Mouse (Mus musculus): ENCODE data around the gene Inf2. TPM values are rescaled to one million over a fixed set of nuclear protein-coding genes. Genes with fewer than 3 reads are reported as not detected.

Inf2 gene
- polyA plus RNA-seq, 2 experiments, result 2.0 to 6.2 TPM

DNA sequence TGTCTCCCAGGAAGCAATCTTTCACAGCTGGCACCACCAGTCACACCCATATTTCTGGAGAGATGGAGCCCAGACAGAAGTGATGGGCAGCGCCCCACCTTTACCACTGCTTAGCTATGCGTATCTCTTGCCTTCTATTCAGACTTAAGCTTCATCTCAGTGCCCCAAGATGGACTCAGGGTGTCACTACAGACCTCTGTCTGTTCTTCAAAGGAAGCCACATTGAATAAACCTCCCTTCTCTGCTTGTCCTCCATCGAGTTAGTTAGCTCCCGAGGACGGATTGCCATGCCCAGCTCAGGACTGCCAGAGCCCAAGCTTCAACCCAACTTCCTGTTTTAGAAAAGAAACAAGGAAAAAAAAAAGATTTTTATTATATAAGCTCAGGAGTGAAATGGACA is 26.1 kb upstream of the Inf2 start:
- no peaks in the 10 kb centered on the region for H3K27me3 ChIP-seq (ENCODE audit: control insufficient read depth, insufficient read depth, low read length)
- DNase-seq (ENCODE audit: low read depth in 3 of 3, low spot score in 3 of 3), result no peak
- no peak overlapping the region for H3K4me3 ChIP-seq (ENCODE audit: insufficient read depth in 1 of 2, low read depth in 2 of 2, low read length in 2 of 2)
- no peaks in the 10 kb centered on the region for H3K9me3 ChIP-seq (ENCODE audit: control insufficient read depth, low read length)
- H3K4me2 ChIP-seq (ENCODE audit: low read depth), result no peak overlapping the region
- ATAC-seq (ENCODE audit: insufficient read depth), result no peak
- H3K27ac ChIP-seq, result no peak overlapping the region
- no peak overlapping the region for H3K9ac ChIP-seq (replicated peaks)
- WGBS (ENCODE audit: insufficient replicate concordance), result 43% methylated on average over 5 of the region's 5 CpGs
- no peaks in the 10 kb centered on the region; a peak in 1 of 4 replicates for H3K4me1 ChIP-seq (replicated peaks; ENCODE audit: control insufficient read depth in 2 of 2, insufficient read depth in 2 of 2, low read length in 1 of 2)
- TF ChIP-seq CTCF (IDR thresholded peaks at IDR 0.05; ENCODE audit: low read depth), result no peak
- no peak for TF ChIP-seq EP300 (IDR thresholded peaks at IDR 0.05; ENCODE audit: low read depth)
- H3K36me3 ChIP-seq (replicated peaks; ENCODE audit: control insufficient read depth, insufficient read depth, low read depth), result no peaks in the 10 kb centered on the region

DNA sequence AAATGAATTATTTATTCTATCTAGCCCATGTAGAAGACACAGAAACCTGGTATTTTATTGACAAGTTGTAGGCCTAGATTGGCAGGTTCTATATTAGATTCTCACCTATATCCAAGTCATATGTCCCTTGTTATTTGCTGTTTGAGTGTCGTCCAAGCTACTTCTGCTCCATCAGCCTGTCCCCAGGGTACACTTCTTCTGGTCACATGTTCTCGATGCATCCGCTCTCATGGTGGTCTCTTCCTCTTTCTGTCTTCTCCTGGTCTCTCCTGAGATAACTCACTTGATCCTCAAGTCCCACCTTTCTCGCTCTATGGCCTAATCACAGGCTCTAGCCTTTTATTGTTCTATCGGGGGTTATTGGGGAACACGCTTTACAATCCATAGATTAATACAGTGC is 25.6 kb upstream of the Inf2 start:
- Histone ChIP-seq H3K36me3 (replicated peaks; ENCODE audit: control insufficient read depth, insufficient read depth, low read depth) (no peaks in the 10 kb centered on the region), H3K27me3 (ENCODE audit: control insufficient read depth, insufficient read depth, low read length) (no peaks in the 10 kb centered on the region), H3K9me3 (ENCODE audit: control insufficient read depth, low read length) (no peaks in the 10 kb centered on the region), H3K4me2 (ENCODE audit: low read depth) (no peak overlapping the region), H3K4me1 (replicated peaks; ENCODE audit: control insufficient read depth in 2 of 2, insufficient read depth in 2 of 2, low read length in 1 of 2) (no peaks in the 10 kb centered on the region; a peak in 1 of 4 replicates), H3K9ac (replicated peaks) (no peak overlapping the region), H3K27ac (no peak overlapping the region), H3K4me3 (ENCODE audit: insufficient read depth in 1 of 2, low read depth in 2 of 2, low read length in 2 of 2) (no peak overlapping the region)
- ATAC-seq (ENCODE audit: insufficient read depth), result no peak
- DNase-seq (ENCODE audit: low read depth in 3 of 3, low spot score in 3 of 3), result no peak
- WGBS (ENCODE audit: insufficient replicate concordance), result 56% methylated on average over 6 of the region's 6 CpGs
- no peak for TF ChIP-seq CTCF (IDR thresholded peaks at IDR 0.05; ENCODE audit: low read depth)
- no peak for TF ChIP-seq EP300 (IDR thresholded peaks at IDR 0.05; ENCODE audit: low read depth)

DNA sequence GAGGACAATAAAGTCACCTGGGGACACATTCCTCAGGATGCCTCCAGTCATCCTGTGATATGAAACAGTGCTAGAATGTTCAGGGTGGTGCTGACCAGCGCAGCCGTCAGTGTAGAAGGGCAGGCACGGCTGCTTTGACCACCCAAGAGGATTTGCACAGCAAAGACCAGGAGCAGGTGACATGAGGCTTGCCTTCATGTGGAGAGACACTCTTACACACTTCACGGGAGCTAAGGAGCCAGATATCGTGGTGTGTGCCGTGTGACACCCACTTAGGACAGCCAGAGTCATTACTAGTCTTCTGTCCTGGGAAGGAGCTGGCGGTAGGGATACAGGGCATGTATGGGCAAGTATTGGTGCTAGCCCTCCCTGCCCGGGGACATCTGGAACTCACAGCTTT is 18.4 kb upstream of the Inf2 start:
- 69% methylated on average over 8 of the region's 8 CpGs for WGBS (ENCODE audit: insufficient replicate concordance)
- Histone ChIP-seq H3K27me3 (ENCODE audit: control insufficient read depth, insufficient read depth, low read length) (no peaks in the 10 kb centered on the region), H3K9ac (replicated peaks) (no peak overlapping the region), H3K4me2 (ENCODE audit: low read depth) (no peak overlapping the region), H3K9me3 (ENCODE audit: control insufficient read depth, low read length) (no peaks in the 10 kb centered on the region), H3K36me3 (replicated peaks; ENCODE audit: control insufficient read depth, insufficient read depth, low read depth) (no peaks in the 10 kb centered on the region), H3K4me3 (ENCODE audit: insufficient read depth in 1 of 2, low read depth in 2 of 2, low read length in 2 of 2) (no peak overlapping the region), H3K4me1 (replicated peaks; ENCODE audit: control insufficient read depth in 2 of 2, insufficient read depth in 2 of 2, low read length in 1 of 2) (no peaks in the 10 kb centered on the region), H3K27ac (no peak overlapping the region)
- DNase-seq (ENCODE audit: low read depth in 3 of 3, low spot score in 3 of 3), result no peak
- no peak for TF ChIP-seq EP300 (IDR thresholded peaks at IDR 0.05; ENCODE audit: low read depth)
- TF ChIP-seq CTCF (IDR thresholded peaks at IDR 0.05; ENCODE audit: low read depth), result no peak
- ATAC-seq (ENCODE audit: insufficient read depth), result no peak

DNA sequence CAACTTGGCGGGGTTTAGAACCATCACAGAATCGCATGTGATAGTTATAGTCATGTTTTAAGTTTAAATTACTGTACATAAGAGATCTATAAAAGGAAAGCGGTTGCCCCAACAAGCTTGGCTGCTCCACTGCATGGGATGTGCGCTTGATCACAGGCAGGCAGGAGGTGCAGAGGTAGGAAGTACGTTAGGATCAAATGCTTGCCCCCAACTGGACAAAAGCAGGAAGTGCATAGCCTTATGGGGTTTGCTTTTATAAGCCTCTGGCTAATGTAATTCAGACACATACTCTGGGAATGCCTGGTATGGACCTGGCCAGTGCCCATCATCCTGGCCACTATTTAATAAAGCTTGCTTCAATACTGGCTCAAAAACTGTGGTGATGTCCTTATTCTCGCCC is 17.5 kb upstream of the Inf2 start:
- H3K36me3 ChIP-seq (replicated peaks; ENCODE audit: control insufficient read depth, insufficient read depth, low read depth), result no peaks in the 10 kb centered on the region
- no peaks in the 10 kb centered on the region for H3K27me3 ChIP-seq (ENCODE audit: control insufficient read depth, insufficient read depth, low read length)
- H3K4me1 ChIP-seq (replicated peaks; ENCODE audit: control insufficient read depth in 2 of 2, insufficient read depth in 2 of 2, low read length in 1 of 2), result 0 out of 4 replicates have a peak, but pooled peaks cover 0 to 3% of the 10 kb centered on the region in 2 experiments
- ATAC-seq (ENCODE audit: insufficient read depth), result no peak
- H3K4me3 ChIP-seq (ENCODE audit: insufficient read depth in 1 of 2, low read depth in 2 of 2, low read length in 2 of 2), result no peak overlapping the region
- no peak for DNase-seq (ENCODE audit: low read depth in 3 of 3, low spot score in 3 of 3)
- TF ChIP-seq EP300 (IDR thresholded peaks at IDR 0.05; ENCODE audit: low read depth) (no peak), CTCF (IDR thresholded peaks at IDR 0.05; ENCODE audit: low read depth) (peak; percentile 34; the same call in 1 of the 2 replicates)
- H3K9ac ChIP-seq (replicated peaks), result no peak overlapping the region
- WGBS (ENCODE audit: insufficient replicate concordance), result 51% methylated on average over 6 of the region's 6 CpGs
- no peak overlapping the region for H3K27ac ChIP-seq
- H3K9me3 ChIP-seq (ENCODE audit: control insufficient read depth, low read length), result no peaks in the 10 kb centered on the region
- no peak overlapping the region for H3K4me2 ChIP-seq (ENCODE audit: low read depth)

DNA sequence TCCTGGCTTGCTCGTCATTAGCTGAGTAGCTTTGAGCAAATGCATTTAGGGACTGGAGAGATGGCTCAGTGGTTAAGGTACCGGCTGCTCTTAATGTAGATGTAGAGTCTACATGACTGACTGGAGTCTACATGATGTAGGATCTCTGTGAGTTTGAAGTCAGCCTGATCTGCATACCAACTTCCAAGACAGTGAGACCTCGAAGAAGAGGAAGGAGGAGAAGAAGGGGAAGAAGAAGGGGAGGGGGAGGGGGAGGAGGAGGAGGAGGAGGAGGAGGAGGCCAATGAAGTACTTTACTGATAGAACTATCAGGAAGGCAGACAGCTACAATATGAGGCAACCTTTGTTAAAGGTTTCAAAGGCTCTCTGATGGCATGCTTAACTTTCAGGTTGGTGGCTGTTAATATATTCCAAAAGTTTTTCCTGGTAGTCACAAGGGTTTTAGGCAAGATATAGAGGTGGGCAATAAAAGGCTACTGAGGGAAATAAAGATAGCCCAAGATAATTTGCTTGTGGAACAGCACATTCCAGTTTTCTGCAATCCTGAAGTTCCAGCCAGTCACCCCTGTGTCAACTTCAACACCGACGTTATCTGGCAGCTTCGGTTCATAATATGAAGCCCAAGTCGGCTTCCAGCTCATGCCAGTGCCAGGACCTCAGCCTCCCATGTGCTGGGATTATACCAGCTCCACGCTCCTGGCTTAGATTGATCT is 13.2 kb upstream of the Inf2 start:
- 53% methylated on average over 8 of the region's 8 CpGs for WGBS (ENCODE audit: insufficient replicate concordance)
- no peak for ATAC-seq (ENCODE audit: insufficient read depth)

More for the DNA sequence above, 13.2 kb upstream of the Inf2 start:
- H3K9me3 ChIP-seq (ENCODE audit: control insufficient read depth, low read length), result no peaks in the 10 kb centered on the region
- DNase-seq (ENCODE audit: low read depth in 3 of 3, low spot score in 3 of 3), result no peak
- no peaks in the 10 kb centered on the region for H3K27me3 ChIP-seq (ENCODE audit: control insufficient read depth, insufficient read depth, low read length)
- H3K4me1 ChIP-seq (replicated peaks; ENCODE audit: control insufficient read depth in 2 of 2, insufficient read depth in 2 of 2, low read length in 1 of 2), result peaks cover 0 to 20% of the 10 kb centered on the region in 2 experiments; a peak in 2 of 4 replicates
- no peak overlapping the region for H3K9ac ChIP-seq (replicated peaks)
- no peak overlapping the region for H3K4me2 ChIP-seq (ENCODE audit: low read depth)
- H3K27ac ChIP-seq, result no peak overlapping the region
- H3K4me3 ChIP-seq (ENCODE audit: insufficient read depth in 1 of 2, low read depth in 2 of 2, low read length in 2 of 2), result no peak overlapping the region
- H3K36me3 ChIP-seq (replicated peaks; ENCODE audit: control insufficient read depth, insufficient read depth, low read depth), result no peaks in the 10 kb centered on the region
- TF ChIP-seq EP300 (IDR thresholded peaks at IDR 0.05; ENCODE audit: low read depth), result no peak
- no peak for TF ChIP-seq CTCF (IDR thresholded peaks at IDR 0.05; ENCODE audit: low read depth)
